Mouse (Mus musculus): ENCODE measurements around the gene AI597479. TPM values are rescaled to one million over a fixed set of nuclear protein-coding genes. Genes with fewer than 3 reads are reported as not detected.
"Not testable (repeated sequence)": the region's sequence is repeated elsewhere in the genome, so short reads cannot be mapped to it uniquely, and the experiment has no call there.

AI597479 gene
- total RNA-seq, 2 experiments from 2014 or later, result 23.4 to 23.5 TPM

DNA sequence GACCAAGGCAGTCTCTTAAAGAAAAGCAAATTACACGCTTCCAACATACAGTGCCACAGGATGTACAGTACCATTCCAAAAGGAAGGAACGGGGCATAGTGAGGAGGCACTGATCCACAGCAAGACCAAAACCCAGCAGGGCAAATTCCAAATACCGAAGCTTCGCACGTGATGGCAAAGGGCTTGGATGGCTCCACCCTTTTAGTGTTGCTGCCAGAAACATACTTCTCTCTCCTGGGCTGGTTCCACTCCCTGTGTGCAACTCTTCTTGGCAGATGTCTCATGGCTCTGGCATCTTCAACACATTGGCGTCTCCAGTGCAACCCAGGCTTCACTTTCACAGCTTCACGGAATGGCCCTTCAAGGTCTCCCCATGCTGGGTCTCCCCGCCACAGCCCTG is 18.9 kb downstream of the AI597479 start:
- DNase-seq (ENCODE audit: low spot score in 2 of 2), result no peak
- intact Hi-C loops (cut with DNase I), result no loop called here

DNA sequence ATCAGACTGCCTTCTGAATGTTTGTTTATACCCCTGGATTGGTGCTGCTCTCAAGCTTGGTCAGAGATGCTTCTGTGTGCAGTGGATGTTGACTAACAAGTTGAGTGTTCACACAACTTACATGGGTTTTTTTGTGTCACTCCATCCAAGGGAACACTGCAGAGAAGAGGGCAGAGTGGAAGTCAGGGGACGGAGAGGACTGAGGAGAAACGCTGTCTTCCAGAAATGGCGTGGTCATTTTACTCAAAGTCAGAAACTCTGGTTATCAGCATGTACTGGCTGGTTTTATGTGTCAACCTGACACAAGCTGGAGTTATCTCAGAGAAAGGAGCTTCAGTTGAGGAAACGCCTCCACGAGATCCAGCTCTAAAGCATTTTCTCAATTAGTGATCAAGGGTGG is 22.4 kb downstream of the AI597479 start:
- intact Hi-C loops (cut with DNase I), result no loop called here
- DNase-seq (ENCODE audit: low spot score in 2 of 2), result no peak

DNA sequence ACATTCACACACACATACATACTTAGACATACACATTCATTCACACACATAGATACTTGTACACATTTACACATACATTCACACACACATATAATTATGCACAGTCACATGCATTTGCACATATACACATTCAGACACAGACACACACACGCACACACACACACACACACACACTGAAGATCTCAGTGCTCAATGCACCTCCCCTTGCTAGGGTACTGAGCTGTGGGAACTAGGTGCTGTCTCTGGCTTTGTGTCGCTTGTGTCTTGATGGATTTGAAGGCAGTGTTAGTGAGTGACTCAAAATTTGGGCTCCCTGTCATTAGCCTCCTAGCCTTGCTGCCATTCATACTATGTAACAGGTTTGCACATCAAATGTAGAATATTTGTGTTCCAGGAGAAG is 24.1 kb downstream of the AI597479 start:
- intact Hi-C loops (cut with DNase I), result no loop called here

DNA sequence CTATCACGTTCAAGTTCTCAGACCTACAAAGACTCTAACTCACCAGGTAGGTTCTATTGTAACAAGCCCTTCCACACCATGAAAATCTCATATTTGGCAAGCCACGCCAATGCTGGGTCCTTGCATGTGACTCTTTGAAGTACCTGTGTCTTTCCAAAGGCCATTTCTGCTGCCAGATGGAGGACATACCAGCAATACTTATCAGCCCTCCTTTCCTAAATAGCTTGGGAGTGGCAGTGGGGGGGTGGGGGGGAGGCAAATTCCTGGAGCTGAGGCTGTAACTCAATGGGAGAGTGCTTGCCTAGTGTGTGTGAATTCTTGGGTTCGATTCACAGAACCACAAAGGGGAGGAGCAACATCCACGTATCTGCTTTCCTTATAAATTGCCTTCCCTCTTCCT is 26.2 kb downstream of the AI597479 start:
- no peak for DNase-seq (ENCODE audit: low spot score in 2 of 2)
- intact Hi-C loops (cut with DNase I), result no loop called here

More for the DNA sequence above, 24.1 kb downstream of the AI597479 start:
- DNase-seq (ENCODE audit: low spot score in 2 of 2), result no peak

DNA sequence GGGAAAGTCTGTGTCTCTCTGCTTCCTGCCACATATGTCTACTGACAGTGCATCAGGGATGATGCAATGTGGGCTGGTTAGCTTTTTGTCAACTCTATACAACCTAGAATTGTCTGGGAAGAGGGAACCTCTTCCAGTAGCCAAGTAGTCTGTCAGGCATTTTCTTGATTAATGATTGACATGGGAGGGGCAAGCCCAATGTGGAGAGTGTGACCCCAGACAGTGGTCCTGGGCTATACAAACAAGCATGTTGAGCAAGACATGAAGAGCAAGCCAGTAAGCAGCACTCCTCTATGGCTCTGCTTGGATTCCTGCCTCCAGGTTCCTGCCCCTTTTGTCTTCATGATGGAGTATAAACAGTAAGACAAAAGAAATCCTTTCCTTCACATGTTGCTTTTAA is 28.7 kb downstream of the AI597479 start:
- intact Hi-C loops (cut with DNase I), result no loop called here
- peak in 1 of 2 experiments; percentile 1 for DNase-seq (ENCODE audit: low spot score in 2 of 2)

DNA sequence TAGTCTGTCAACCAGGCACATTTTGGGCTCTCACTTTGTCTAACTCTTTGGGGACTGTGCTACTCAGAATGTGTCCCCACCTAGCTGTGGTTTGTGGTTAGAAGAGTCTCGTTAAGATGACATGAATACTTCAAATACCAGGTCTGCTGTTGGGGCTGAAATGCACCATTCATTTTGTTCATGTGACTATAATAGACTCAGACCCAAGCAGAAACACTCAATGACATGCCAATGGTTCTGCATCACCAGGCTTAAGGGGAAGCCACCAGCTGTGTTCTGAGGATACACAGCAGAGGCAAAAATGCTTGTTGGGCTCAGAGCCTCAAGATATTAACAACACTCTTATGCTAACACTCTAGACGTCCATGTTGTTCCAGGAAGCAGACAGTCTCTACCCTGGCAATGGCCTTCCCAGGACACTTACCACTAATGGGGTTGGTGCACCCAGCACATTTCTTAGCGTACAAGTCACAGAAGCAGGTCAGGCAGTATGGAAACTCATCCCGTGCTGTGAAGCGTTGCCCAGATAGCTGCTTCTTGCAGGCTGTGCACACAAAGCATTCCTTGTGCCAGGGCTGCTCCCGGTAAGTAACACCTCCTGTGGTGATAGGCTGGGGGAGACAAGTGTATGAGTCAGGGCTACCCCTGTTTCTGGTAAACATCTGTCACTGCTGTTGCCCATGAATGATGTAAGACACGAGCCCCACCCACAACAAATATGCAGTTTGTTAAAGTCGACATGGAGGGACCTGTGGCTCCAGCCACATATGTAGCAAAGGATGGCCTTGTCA is 29.5 kb downstream of the AI597479 start:
- intact Hi-C loops (cut with DNase I), result no loop called here
- no peak for DNase-seq (ENCODE audit: low spot score in 2 of 2)

DNA sequence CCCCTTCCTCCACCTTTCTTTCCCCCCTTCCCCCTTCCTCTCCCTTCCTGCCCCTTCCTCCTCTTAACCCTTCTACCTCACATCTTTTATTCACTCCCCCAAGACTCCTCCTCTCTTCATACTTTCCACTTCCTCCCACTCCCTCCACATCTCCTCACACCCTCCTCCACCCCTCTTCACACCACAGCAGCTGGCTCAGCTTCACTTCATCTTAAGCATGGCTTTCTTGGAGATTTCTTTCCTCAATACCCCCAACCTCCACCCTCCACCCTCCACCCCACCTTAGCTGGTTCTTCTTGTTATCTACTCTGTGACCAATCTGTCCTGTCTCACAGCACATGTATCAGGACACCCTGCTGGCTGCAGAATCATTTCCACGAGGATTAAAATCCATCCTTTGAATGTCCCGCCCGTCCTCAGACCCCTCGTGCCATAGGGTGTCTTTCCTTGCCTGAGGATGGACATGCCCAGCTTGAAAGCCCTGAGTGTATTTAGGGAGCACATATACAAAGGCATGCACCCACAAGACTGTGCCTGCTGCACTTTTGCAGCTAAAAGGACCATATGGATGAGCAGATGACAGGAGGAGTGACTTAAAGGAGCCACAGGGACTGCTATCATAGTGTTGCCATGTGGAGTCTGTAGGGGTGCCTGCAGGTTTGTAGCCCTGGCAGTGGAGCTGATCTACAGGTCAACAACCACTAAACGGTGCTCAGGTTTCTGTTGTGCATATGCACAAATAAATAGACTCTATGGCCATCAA is 31.9 kb downstream of the AI597479 start:
- intact Hi-C loops (cut with DNase I), result no loop called here
- peak; percentile 19 to 25 for DNase-seq (ENCODE audit: low spot score in 2 of 2)

DNA sequence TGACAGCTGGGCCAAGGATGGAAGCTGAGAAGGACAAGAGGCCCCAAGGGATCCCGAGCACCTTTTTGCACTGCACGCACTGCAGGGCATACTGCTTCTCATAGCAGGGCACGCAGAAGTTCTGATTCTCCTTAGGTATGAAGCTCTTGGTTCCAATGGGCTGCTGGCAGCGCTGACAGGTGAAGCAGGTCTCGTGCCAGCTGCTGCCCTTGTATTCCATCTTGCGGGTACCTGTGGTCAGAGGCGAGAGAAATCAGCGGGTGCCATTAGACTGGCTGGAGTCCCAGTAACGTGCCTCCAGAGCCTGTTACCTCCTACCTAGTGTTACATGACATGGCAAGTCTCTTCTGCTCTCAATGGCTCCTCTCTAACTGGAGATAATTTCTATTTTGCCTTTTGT is 33.1 kb downstream of the AI597479 start:
- intact Hi-C loops (cut with DNase I), result no loop called here
- DNase-seq (ENCODE audit: low spot score in 2 of 2), result no peak

DNA sequence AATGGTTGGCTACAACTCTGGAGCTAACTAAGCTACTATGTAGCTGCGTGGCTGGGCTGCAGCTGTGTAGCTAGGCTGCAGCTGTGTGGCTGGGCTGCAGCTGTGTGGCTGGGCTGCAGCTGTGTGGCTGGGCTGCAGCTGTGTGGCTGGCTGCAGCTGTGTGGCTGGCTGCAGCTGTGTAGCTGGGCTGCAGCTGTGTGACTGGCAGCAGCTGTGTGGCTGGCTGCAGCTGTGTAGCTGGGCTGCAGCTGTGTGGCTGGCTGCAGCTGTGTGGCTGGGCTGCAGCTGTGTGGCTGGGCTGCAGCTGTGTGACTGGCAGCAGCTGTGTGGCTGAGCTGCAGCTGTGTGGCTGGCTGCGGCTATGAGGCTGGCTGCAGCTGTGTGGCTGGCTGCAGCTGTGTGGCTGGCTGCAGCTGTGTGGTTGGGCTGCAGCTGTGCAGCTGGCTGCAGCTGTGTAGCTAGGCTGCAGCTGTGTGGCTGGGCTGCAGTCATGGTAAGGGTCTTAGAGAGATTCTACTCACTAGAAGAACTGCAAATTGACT is 38.0 kb downstream of the AI597479 start:
- intact Hi-C loops (cut with DNase I); DNase-seq (ENCODE audit: low spot score in 2 of 2): not testable (repeated sequence)

DNA sequence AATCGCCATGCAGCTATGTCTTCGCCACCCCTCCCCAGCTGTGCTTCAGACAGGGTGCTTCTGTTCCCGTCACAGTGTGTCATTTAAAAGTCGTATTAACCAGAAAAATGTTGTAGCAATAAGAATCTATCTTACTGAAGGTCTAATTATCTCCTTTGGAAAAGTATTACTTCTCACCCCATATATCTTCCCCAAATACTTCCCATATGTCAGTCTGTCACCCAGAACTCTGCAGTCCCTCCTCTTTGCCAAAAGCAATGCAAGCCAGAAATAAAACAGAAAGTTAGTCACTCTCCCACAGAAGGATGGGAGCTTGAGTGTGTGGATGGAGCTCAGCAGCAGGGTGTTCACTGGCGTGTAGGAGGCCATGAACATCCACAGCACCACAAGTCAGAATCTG is 38.8 kb downstream of the AI597479 start:
- intact Hi-C loops (cut with DNase I), result no loop called here
- peak; percentile 56 to 65 for DNase-seq (ENCODE audit: low spot score in 2 of 2)

DNA sequence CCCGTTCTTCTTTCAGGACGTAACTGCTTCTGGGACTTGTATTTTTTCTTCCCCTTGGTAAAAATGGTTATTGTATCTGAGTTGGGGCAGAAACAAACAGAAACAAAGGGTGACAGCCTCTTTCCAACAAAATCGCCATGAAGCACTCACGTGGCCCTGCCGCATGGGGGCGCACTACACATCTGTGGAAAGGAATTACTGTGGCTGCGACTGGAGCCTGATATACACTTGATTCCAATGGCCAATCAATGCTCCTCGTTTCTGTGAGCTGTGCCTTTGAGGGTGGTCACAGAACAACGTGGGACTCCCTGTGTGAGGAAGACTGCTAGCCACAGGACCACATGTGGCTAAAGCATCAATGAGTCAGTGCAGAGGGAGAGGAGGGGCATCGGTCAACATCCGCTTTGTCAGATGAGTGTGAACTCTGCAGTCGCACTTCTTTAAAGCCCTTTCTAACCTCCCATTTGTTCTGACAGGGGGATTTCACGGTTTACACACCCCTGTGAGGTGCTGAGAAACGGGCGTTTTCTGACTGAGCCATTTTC is 39.8 kb downstream of the AI597479 start:
- no peak for DNase-seq (ENCODE audit: low spot score in 2 of 2)
- intact Hi-C loops (cut with DNase I), result no loop called here

DNA sequence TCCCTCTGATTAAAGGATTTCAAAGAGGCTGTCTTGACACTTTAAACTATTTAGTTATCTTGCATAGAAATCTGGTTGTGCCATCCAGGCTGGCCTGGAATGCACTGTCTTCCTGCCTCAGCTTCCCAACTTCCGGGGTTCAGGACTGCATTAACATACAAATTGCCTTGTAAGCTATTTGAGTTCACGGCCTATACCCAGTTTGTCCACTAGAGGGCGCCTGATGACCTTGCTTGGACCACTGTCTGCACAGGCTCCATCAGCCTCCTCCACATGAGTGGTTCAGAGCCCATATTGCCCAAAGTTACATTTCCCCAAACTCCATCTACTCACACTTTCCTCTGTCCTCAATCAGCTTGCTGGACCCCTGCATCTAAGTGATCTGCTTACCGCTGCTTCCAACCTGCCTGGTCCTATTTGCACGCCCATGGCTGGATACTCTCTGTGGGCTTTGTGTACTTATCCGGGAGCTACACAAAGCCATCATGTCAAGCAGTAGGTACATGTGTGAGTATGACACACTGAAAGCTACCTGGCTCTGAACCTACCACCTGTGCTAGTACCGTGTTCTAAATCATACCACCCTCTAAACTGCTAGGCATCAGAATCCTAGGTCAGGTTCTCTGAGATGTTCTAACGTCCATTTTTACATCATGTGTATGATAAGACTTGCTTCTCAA is 41.2 kb downstream of the AI597479 start:
- DNase-seq (ENCODE audit: low spot score in 2 of 2), result peak; percentile 75 to 83
- intact Hi-C loops (cut with DNase I), result loop anchor here (10.0 kb wide), 1 partner anchor 595 kb away; the partner anchor contains the start of gene 1500015O10Rik

DNA sequence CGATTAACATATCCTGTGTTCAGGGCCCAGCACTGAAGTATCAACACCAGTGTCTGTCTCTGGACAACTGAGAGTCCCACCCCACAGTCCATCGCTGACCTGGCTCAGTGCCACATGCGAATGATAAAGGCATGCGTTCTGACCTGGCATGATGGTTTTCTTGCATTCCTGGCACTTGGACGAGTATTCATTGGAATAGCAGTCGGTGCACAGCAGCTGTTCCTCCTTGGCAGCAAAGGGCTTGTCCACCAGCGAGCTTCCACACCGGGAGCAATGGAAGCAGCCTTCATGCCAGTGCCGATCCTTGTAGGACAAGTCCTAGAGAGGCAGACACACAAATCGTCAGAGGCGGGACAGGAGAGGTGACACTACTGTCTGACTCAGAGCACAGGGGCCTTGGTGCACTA is 43.0 kb downstream of the AI597479 start:
- DNase-seq (ENCODE audit: low spot score in 2 of 2), result peak in 1 of 2 experiments; percentile 33
- intact Hi-C loops (cut with DNase I), result loop anchor here (10.0 kb wide), 1 partner anchor 593 kb away; the partner anchor contains the start of gene 1500015O10Rik

DNA sequence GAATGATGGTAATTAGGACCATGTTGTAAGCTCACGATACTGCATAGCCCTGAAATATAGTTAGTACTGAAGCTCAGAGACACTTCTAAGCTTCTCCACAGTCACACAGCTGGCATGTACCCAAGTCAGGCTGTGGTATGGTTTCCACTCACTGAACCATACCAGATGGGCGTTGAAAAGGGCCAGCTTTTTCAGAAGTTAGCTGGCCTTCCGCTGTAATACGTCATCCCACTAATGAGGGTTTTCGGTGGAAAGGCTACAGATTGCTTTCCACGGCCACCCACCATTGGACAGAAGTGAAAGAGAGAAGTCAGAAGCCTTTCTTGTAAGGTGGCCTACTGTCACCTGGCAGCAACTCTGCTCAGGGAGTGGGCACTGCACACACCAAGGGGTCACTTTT is 44.3 kb downstream of the AI597479 start:
- intact Hi-C loops (cut with DNase I), result loop anchor here (1.0 to 10.0 kb wide), 2 partner anchors 121 to 592 kb away; partner anchors contain the start of gene 1500015O10Rik
- no peak for DNase-seq (ENCODE audit: low spot score in 2 of 2)

DNA sequence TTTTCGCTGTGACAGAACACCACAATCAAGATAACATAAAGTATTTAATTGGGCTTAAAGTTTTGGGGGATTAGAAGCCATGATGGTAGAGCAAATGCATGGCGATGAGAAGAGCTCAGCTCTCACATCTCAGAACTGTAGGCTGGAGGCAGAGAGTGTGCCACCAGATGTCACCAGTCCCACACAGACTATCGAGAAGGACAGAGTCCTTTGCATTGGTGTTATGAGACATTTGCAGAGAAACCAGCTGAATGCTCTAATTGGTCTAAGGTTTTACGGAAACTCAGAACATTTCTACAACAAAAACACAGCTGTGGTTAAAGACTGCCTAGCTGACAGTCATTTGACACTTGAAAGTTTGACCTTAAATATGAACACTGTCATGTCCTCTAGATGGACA is 44.8 kb downstream of the AI597479 start:
- no peak for DNase-seq (ENCODE audit: low spot score in 2 of 2)
- intact Hi-C loops (cut with DNase I), result loop anchor here (1.0 to 10.0 kb wide), 2 partner anchors 121 to 592 kb away; partner anchors contain the start of gene 1500015O10Rik

DNA sequence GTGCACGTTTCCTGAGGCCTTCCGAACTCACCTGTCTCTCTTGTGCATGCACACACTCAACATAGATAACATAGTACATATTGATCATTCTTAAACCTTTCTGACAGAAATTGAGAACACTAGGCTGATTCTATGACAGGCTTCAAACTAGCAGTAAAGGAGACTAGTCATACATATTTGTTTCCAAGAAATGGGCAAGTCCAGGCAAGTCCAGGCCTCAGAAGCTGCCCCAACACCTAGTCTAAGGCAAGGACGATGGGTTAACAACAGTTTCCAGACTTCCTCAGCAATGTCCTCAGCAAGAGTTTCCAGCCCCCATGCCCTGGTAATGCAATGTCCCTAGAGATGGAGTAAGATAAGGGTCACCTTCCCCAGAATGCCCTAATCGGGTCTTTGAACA is 45.3 kb downstream of the AI597479 start:
- intact Hi-C loops (cut with DNase I), result loop anchor here (1.0 to 10.0 kb wide), 2 partner anchors 121 to 591 kb away; partner anchors contain the start of gene 1500015O10Rik
- no peak for DNase-seq (ENCODE audit: low spot score in 2 of 2)

DNA sequence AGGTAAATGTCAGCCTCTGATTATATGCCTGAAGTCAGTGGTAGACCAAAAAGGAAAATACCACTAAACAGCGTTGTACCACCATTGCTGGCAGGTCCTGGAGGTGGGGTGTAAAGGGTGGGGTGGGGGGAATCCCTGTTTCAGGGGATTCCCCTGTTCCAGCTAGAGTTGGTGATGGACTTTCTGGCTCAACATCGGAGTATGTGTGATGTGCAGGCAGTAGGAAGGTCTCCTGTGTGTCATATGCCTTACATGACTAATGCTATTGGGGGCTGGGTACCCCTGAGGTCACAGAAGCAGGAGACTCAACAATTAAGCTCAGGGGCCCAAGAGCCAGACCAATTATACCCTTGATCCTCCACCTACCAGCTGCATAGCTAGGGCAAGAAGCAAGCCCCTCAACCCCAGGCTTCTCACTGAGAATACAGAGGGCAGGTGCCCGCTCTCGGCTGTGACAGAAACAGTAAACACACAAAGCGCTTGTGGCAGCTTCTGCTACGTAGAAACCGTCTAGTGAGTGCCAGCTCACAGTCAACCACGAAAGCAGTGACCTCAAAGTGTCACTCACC is 45.9 kb downstream of the AI597479 start:
- no peak for DNase-seq (ENCODE audit: low spot score in 2 of 2)
- intact Hi-C loops (cut with DNase I), result loop anchor here (10.0 kb wide), 1 partner anchor 590 kb away; the partner anchor contains the start of gene 1500015O10Rik

DNA sequence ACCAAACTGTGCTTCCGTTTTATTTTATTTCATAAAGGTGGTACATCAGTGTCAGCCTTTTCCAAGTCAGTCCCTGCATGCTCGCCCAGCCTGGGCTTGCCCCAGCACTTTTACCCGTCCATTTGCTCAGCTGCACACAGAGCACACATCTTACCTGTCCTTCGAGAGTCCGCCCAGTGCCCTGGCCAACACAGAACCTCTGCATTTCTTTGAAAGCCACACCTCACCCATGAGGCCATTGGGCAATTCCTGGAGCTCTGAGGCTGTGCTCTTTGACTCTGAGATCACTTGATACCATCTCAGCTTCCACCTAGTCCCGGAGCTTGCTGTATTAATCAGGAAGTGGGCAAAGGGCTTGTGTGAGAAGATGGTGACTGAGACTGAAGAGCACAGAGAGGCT is 46.9 kb downstream of the AI597479 start:
- intact Hi-C loops (cut with DNase I), result loop anchor here (10.0 kb wide), 1 partner anchor 589 kb away; the partner anchor contains the start of gene 1500015O10Rik

DNA sequence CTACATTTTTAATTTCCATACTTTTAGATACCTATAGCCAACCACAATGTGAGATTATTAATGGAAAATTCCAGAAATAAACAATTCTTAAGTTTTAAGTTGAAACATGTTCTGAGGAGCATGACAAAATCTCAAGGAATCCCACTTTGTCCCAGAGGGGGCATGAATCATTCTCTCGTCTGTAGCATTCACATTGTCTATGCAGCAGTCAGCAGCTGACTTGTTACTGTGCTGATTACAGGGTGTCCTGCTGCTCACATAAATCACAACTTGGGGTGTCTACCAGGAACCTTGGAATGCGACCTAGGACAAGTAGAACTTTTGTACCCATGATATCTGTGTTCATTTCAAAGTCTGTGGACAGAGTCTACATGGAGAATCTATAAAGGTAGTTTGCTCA is 49.0 kb downstream of the AI597479 start:
- intact Hi-C loops (cut with DNase I), result loop anchor here (10.0 kb wide), 1 partner anchor 587 kb away; the partner anchor contains the start of gene 1500015O10Rik
- DNase-seq (ENCODE audit: low spot score in 2 of 2), result no peak

More for the DNA sequence above, 46.9 kb downstream of the AI597479 start:
- DNase-seq (ENCODE audit: low spot score in 2 of 2), result no peak

All from left cerebral cortex, postnatal 36 days (tissue).